Mouse (Mus musculus) gastrocnemius, adult 18-20 months (tissue): Measurements from ENCODE around the gene Nol9. TPM values are rescaled to one million over a fixed set of nuclear protein-coding genes. Genes with fewer than 3 reads are reported as not detected.

Source experiments
- total RNA-seq, 2 experiments: library from RNA; stranded (reverse); gene quantifications; 2 replicates each; pipeline ENCODE4 v1.2.3; 2021

Nol9 gene
- total RNA-seq, 2 experiments from 2014 or later = 8.7 to 9.5 TPM

Other genes with a start within 250 kb of the Nol9 start
- gene Camta1, start 177.4 kb upstream of the Nol9 start, total RNA-seq = 100 to 1,000 TPM in 1 of 2 experiments, 10 to 100 TPM in 1; 99.5 to 122 TPM
- gene Dnajc11, start 105.6 kb upstream of the Nol9 start, total RNA-seq = 10 to 100 TPM; 47.9 to 52.6 TPM
- 10 to 100 TPM; 30.0 to 33.3 TPM for gene Thap3, start 50.3 kb upstream of the Nol9 start, total RNA-seq
- gene Phf13, start 43.1 kb upstream of the Nol9 start, total RNA-seq = 1 to 10 TPM; 4.6 to 4.7 TPM
- 100 to 1,000 TPM in 1 of 2 experiments, 10 to 100 TPM in 1; 98.5 to 113 TPM for gene Klhl21, start 30.5 kb upstream of the Nol9 start, total RNA-seq
- 1 to 10 TPM; 2.2 to 3.1 TPM for gene Zbtb48, start 11.7 kb upstream of the Nol9 start, total RNA-seq
- gene Tas1r1, start 753 bp upstream of the Nol9 start, total RNA-seq = under 1 TPM; 0.52 to 0.91 TPM
- 1 to 10 TPM; 5.0 to 6.5 TPM for gene Plekhg5, start 33.2 kb downstream of the Nol9 start, total RNA-seq
- gene Tnfrsf25, start 76.6 kb downstream of the Nol9 start, total RNA-seq = 1 to 10 TPM; 1.0 to 1.8 TPM
- under 1 TPM; 0.36 to 0.59 TPM for gene Espn, start 113.0 kb downstream of the Nol9 start, total RNA-seq
- gene Hes2, start 119.5 kb downstream of the Nol9 start, total RNA-seq = not detected
- gene Acot7, start 138.8 kb downstream of the Nol9 start, total RNA-seq = 10 to 100 TPM; 16.2 to 18.8 TPM
- gene Gpr153, start 234.9 kb downstream of the Nol9 start, total RNA-seq = 1 to 10 TPM; 3.4 to 4.5 TPM